Mouse (Mus musculus) CD8-positive naive resting alpha-beta T cell, adult 2 months (primary cell): ENCODE measurements around the gene Vsnl1.

ENCODE experiments used
- DNase-seq, 2 experiments: peaks; one replicate each; pipeline ENCODE4 v3.0.0; 2022; ENCODE audit warnings: low read depth in 2 of 2, low spot score in 2 of 2

Vsnl1 gene

GRCm38 (mm10) chr12:11436497-11437265 lies at the start of gene Vsnl1:
Gene Vsnl1, minus strand, starts transcription at chr12:11436613.
- DNase-seq, result no peak

GRCm38 (mm10) chr12:11456632-11457031 lies 20.2 kb upstream of the Vsnl1 start:
- no peak for DNase-seq

GRCm38 (mm10) chr12:11456213-11456612 lies 19.8 kb upstream of the Vsnl1 start:
- DNase-seq, result no peak

GRCm38 (mm10) chr12:11455549-11456194 lies 19.3 kb upstream of the Vsnl1 start, which contains the start of gene Rad51ap2:
Gene Rad51ap2, plus strand, starts transcription at chr12:11456079.
- DNase-seq, result no peak

- no peak for DNase-seq
These were observed 17.7 kb upstream of the Vsnl1 start for GRCm38 (mm10) chr12:11454146-11454545.

GRCm38 (mm10) chr12:11437907-11438447 lies 1.6 kb upstream of the Vsnl1 start:
- no peak for DNase-seq

GRCm38 (mm10) chr12:11437266-11437906 lies 973 bp upstream of the Vsnl1 start:
- no peak for DNase-seq

- no peak for DNase-seq
These were observed 426 bp downstream of the Vsnl1 start for GRCm38 (mm10) chr12:11436023-11436350.

GRCm38 (mm10) chr12:11435246-11436022 lies 979 bp downstream of the Vsnl1 start:
- no peak for DNase-seq

- no peak for DNase-seq
These were observed 2.0 kb downstream of the Vsnl1 start for GRCm38 (mm10) chr12:11434446-11434845.

GRCm38 (mm10) chr12:11433716-11434115 lies 2.7 kb downstream of the Vsnl1 start:
- no peak for DNase-seq

GRCm38 (mm10) chr12:11433126-11433525 lies 3.3 kb downstream of the Vsnl1 start:
- no peak for DNase-seq

GRCm38 (mm10) chr12:11427396-11427795 lies 9.0 kb downstream of the Vsnl1 start:
- no peak for DNase-seq

GRCm38 (mm10) chr12:11418112-11418511 lies 18.3 kb downstream of the Vsnl1 start:
- no peak for DNase-seq

- DNase-seq, result no peak
These were observed 28.7 kb downstream of the Vsnl1 start for GRCm38 (mm10) chr12:11407679-11408078.

- DNase-seq, result no peak
These were observed 37.6 kb downstream of the Vsnl1 start for GRCm38 (mm10) chr12:11398791-11399190.

GRCm38 (mm10) chr12:11397029-11397428 lies 39.4 kb downstream of the Vsnl1 start:
- no peak for DNase-seq

GRCm38 (mm10) chr12:11395470-11395869 lies 40.9 kb downstream of the Vsnl1 start:
- no peak for DNase-seq

GRCm38 (mm10) chr12:11392525-11392924 lies 43.9 kb downstream of the Vsnl1 start:
- no peak for DNase-seq

GRCm38 (mm10) chr12:11391244-11391949 lies 45.0 kb downstream of the Vsnl1 start:
- DNase-seq, result no peak
